Mouse (Mus musculus) intestine, embryonic 14.5 days (tissue): ENCODE data around the gene Lrrc10b. TPM values are rescaled to one million over a fixed set of nuclear protein-coding genes. Genes with fewer than 3 reads are reported as not detected.

Experiments used
- ATAC-seq: fragments of 200-750 bp; cut with Nextera tagmentation; replicated peaks from 2 replicates; pipeline ENCODE4 v1.8.0; 2017; ENCODE audit warnings: low read depth, moderate number of reproducible peaks, moderate TSS enrichment, moderate library complexity; ENCODE audit not compliant: low FRiP score, low TSS enrichment
- DNase-seq: peaks from one replicate; pipeline ENCODE4 v3.0.0-alpha.2; 2018; ENCODE audit warnings: low spot score
- H3K27ac ChIP-seq: fragments of 300-500 bp; sonication (generic); 2 replicates; pipeline ENCODE4 v1.5.1; 2014; ENCODE audit warnings: low read depth, mild to moderate bottlenecking, control low read depth
- H3K27me3 ChIP-seq: fragments of 300-500 bp; sonication (generic); replicated peaks from 2 replicates; pipeline ENCODE4 v1.6.1; 2014; ENCODE audit warnings: low read length, control low read depth; ENCODE audit not compliant: control insufficient read depth, insufficient read depth
- H3K36me3 ChIP-seq: fragments of 300-500 bp; sonication (generic); 2 replicates; pipeline ENCODE4 v1.6.1; 2014; ENCODE audit warnings: low read length, control low read depth; ENCODE audit not compliant: control insufficient read depth, insufficient read depth
- H3K4me1 ChIP-seq: fragments of 300-500 bp; sonication (generic); replicated peaks from 2 replicates; pipeline ENCODE4 v1.6.1; 2014; ENCODE audit warnings: low read length, control low read depth, mixed read lengths; ENCODE audit not compliant: control insufficient read depth, insufficient read depth
- H3K4me2 ChIP-seq: fragments of 300-500 bp; sonication (generic); 2 replicates; pipeline ENCODE4 v1.6.1; 2014; ENCODE audit warnings: low read length
- H3K4me3 ChIP-seq: fragments of 300-500 bp; sonication (generic); 2 replicates; pipeline ENCODE4 v1.5.1; 2014; ENCODE audit warnings: low read depth, low read length, control low read depth, mixed read lengths
- H3K9ac ChIP-seq: fragments of 300-500 bp; sonication (generic); 2 replicates; pipeline ENCODE4 v1.6.1; 2014; ENCODE audit warnings: mild to moderate bottlenecking, low read length
- H3K9me3 ChIP-seq: fragments of 300-500 bp; sonication (generic); 2 replicates; pipeline ENCODE4 v1.6.1; 2016; ENCODE audit warnings: low read length, control low read depth; ENCODE audit not compliant: control insufficient read depth
- WGBS: fragments of 180-500 bp; shearing (Covaris S2); extraction: QIAGEN DNeasy Blood & Tissue Kit; methylation state at CpG from one replicate; pipeline ENCODE4 v1.1.7; 2014; 5-methylcytosine and 5-hydroxymethylcytosine counted together
- polyA plus RNA-seq: library from polyadenylated mRNA; unstranded; fragments of >200 nt; fragmentation: Nextera tagmentation; extraction: Ambion mirVana; gene quantifications from 2 replicates; pipeline ENCODE4 v1.2.1, GENCODE M21; 2014

The Lrrc10b gene
- polyA plus RNA-seq, 1 experiment from 2014 or later, result 0.60 TPM

DNA sequence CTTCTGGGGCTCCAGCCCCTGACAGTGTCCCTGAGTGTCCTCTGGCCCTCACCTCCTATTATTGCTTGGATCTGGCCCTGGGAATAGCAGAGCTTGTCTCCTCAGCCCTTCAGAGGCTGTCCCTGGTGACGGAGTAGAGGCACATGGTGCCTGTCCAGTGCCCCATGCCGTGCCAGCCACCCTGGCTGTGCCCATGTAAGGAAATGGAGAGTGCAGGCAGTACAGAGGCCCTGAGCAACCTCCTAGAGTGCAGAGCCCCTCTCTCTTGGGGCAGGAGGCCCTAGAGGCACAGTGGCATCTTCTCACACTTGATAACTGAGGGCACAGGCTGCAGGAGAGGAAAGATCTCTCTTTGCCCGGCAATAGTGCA, 1.9 kb downstream of the Lrrc10b start:
- ATAC-seq, result no peak
- 75% methylated on average over 3 of the region's 3 CpGs for WGBS
- Histone ChIP-seq H3K27ac (no peak overlapping the region), H3K27me3 (peaks cover 73% of the 10 kb centered on the region), H3K9me3 (no peaks in the 10 kb centered on the region), H3K4me3 (no peak overlapping the region), H3K9ac (no peak overlapping the region), H3K4me2 (no peak overlapping the region), H3K4me1 (peaks cover 14% of the 10 kb centered on the region; the same call in 1 of the 2 replicates), H3K36me3 (no peaks in the 10 kb centered on the region)
- no peak for DNase-seq

GRCm38 (mm10) chr19:10454718-10455436, 2.4 kb downstream of the Lrrc10b start:
- Histone ChIP-seq H3K36me3 (no peaks in the 10 kb centered on the region), H3K27ac (no peak overlapping the region), H3K27me3 (peaks cover 68% of the 10 kb centered on the region), H3K4me1 (peaks cover 14% of the 10 kb centered on the region; the same call in 1 of the 2 replicates), H3K4me3 (no peak overlapping the region), H3K9ac (no peak overlapping the region), H3K9me3 (no peaks in the 10 kb centered on the region), H3K4me2 (no peak overlapping the region)
- DNase-seq (no peak), ATAC-seq (no peak)
- 48% methylated on average over 4 of the region's 4 CpGs for WGBS

- ATAC-seq, result peak; percentile 44; the same call in 1 of the 2 replicates
- no peaks in the 10 kb centered on the region for H3K9me3 ChIP-seq
- no peak overlapping the region for H3K4me3 ChIP-seq
- H3K9ac ChIP-seq, result no peak overlapping the region
- H3K36me3 ChIP-seq, result no peaks in the 10 kb centered on the region
- H3K4me2 ChIP-seq, result no peak overlapping the region
- peaks cover 17% of the 10 kb centered on the region for H3K27me3 ChIP-seq
- 5% methylated on average over 3 of the region's 3 CpGs for WGBS
- peak; percentile 87 for DNase-seq
- H3K4me1 ChIP-seq, result no peaks in the 10 kb centered on the region
- H3K27ac ChIP-seq, result no peak overlapping the region
Measured at GRCm38 (mm10) chr19:10449708-10450107, 7.6 kb downstream of the Lrrc10b start.

DNA sequence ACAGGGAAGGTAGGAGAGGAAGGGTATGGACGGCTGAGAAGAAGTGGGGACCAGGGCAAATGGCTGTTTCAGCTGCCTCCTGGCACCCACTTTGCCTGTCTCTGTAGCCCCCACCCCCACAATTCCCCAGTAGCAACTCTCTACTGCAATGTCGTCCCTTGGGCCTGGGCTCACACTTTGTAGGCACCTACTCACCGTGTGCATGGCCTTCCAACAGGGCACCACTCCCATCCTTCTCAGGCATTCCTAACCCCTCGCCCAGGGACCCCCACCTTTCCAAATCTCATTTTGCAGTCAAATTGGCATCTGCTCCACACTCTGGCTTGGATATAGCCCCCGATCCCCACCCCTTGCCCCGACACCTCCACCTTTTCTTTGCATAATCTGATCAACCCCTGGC, 8.1 kb downstream of the Lrrc10b start:
- Histone ChIP-seq H3K27ac (no peak overlapping the region), H3K4me3 (no peak overlapping the region), H3K27me3 (peaks cover 12% of the 10 kb centered on the region), H3K4me1 (no peaks in the 10 kb centered on the region), H3K36me3 (no peaks in the 10 kb centered on the region), H3K9ac (no peak overlapping the region), H3K9me3 (no peaks in the 10 kb centered on the region), H3K4me2 (no peak overlapping the region)
- DNase-seq (no peak), ATAC-seq (peak; percentile 32; the same call in 1 of the 2 replicates)
- WGBS, result 63% methylated on average over 6 of the region's 6 CpGs

- Histone ChIP-seq H3K27me3 (peaks cover 7% of the 10 kb centered on the region), H3K9me3 (no peaks in the 10 kb centered on the region), H3K4me2 (no peak overlapping the region), H3K27ac (no peak overlapping the region), H3K4me1 (no peaks in the 10 kb centered on the region), H3K4me3 (no peak overlapping the region), H3K36me3 (no peaks in the 10 kb centered on the region), H3K9ac (no peak overlapping the region)
- ATAC-seq (no peak), DNase-seq (no peak)
- WGBS, result 94% methylated on average over 7 of the region's 7 CpGs
Measured at GRCm38 (mm10) chr19:10448275-10448674, 9.0 kb downstream of the Lrrc10b start.

- no peaks in the 10 kb centered on the region for H3K27me3 ChIP-seq
- H3K27ac ChIP-seq, result no peak overlapping the region
- 90% methylated on average over 15 of the region's 15 CpGs for WGBS
- DNase-seq, result no peak
- ATAC-seq, result no peak
- no peaks in the 10 kb centered on the region for H3K36me3 ChIP-seq
- no peaks in the 10 kb centered on the region for H3K9me3 ChIP-seq
- H3K9ac ChIP-seq, result no peak overlapping the region
- H3K4me3 ChIP-seq, result no peak overlapping the region
- H3K4me2 ChIP-seq, result no peak overlapping the region
- H3K4me1 ChIP-seq, result no peaks in the 10 kb centered on the region
Measured at GRCm38 (mm10) chr19:10444685-10445369, 12.4 kb downstream of the Lrrc10b start.

- 76% methylated on average over 1 of the region's 1 CpGs for WGBS
- Histone ChIP-seq H3K4me2 (no peak overlapping the region), H3K4me3 (no peak overlapping the region), H3K36me3 (no peaks in the 10 kb centered on the region), H3K4me1 (peaks cover 5% of the 10 kb centered on the region; the same call in 1 of the 2 replicates), H3K27me3 (no peaks in the 10 kb centered on the region), H3K9ac (no peak overlapping the region), H3K9me3 (no peaks in the 10 kb centered on the region), H3K27ac (no peak overlapping the region)
- ATAC-seq (no peak), DNase-seq (no peak)
Measured at GRCm38 (mm10) chr19:10437521-10437920, 19.8 kb downstream of the Lrrc10b start.

GRCm38 (mm10) chr19:10436726-10437125, 20.5 kb downstream of the Lrrc10b start:
- Histone ChIP-seq H3K36me3 (no peaks in the 10 kb centered on the region), H3K4me1 (peaks cover 5% of the 10 kb centered on the region; the same call in 1 of the 2 replicates), H3K4me2 (no peak overlapping the region), H3K27ac (no peak overlapping the region), H3K9me3 (no peaks in the 10 kb centered on the region), H3K27me3 (no peaks in the 10 kb centered on the region), H3K9ac (no peak overlapping the region), H3K4me3 (no peak overlapping the region)
- ATAC-seq (no peak), DNase-seq (no peak)
- WGBS, result 6% methylated on average over 1 of the region's 1 CpGs
